Mouse (Mus musculus) intestine, embryonic 14.5 days (tissue): ENCODE data around the gene Paxbp1. TPM values are rescaled to one million over a fixed set of nuclear protein-coding genes. Genes with fewer than 3 reads are reported as not detected.
A peak's percentile ranks its signal among the peaks of the same experiment; 100 is the strongest.

Source experiments
- ATAC-seq: fragments of 200-750 bp; cut with Nextera tagmentation; replicated peaks from 2 replicates; pipeline ENCODE4 v1.8.0; 2017; ENCODE audit warnings: low read depth, moderate number of reproducible peaks, moderate TSS enrichment, moderate library complexity; ENCODE audit not compliant: low FRiP score, low TSS enrichment
- DNase-seq: peaks from one replicate; pipeline ENCODE4 v3.0.0-alpha.2; 2018; ENCODE audit warnings: low spot score
- H3K27ac ChIP-seq: fragments of 300-500 bp; sonication (generic); 2 replicates; pipeline ENCODE4 v1.5.1; 2014; ENCODE audit warnings: low read depth, mild to moderate bottlenecking, control low read depth
- H3K27me3 ChIP-seq: fragments of 300-500 bp; sonication (generic); replicated peaks from 2 replicates; pipeline ENCODE4 v1.6.1; 2014; ENCODE audit warnings: low read length, control low read depth; ENCODE audit not compliant: control insufficient read depth, insufficient read depth
- H3K36me3 ChIP-seq: fragments of 300-500 bp; sonication (generic); 2 replicates; pipeline ENCODE4 v1.6.1; 2014; ENCODE audit warnings: low read length, control low read depth; ENCODE audit not compliant: control insufficient read depth, insufficient read depth
- H3K4me1 ChIP-seq: fragments of 300-500 bp; sonication (generic); replicated peaks from 2 replicates; pipeline ENCODE4 v1.6.1; 2014; ENCODE audit warnings: low read length, control low read depth, mixed read lengths; ENCODE audit not compliant: control insufficient read depth, insufficient read depth
- H3K4me2 ChIP-seq: fragments of 300-500 bp; sonication (generic); 2 replicates; pipeline ENCODE4 v1.6.1; 2014; ENCODE audit warnings: low read length
- H3K4me3 ChIP-seq: fragments of 300-500 bp; sonication (generic); 2 replicates; pipeline ENCODE4 v1.5.1; 2014; ENCODE audit warnings: low read depth, low read length, control low read depth, mixed read lengths
- H3K9ac ChIP-seq: fragments of 300-500 bp; sonication (generic); 2 replicates; pipeline ENCODE4 v1.6.1; 2014; ENCODE audit warnings: mild to moderate bottlenecking, low read length
- H3K9me3 ChIP-seq: fragments of 300-500 bp; sonication (generic); 2 replicates; pipeline ENCODE4 v1.6.1; 2016; ENCODE audit warnings: low read length, control low read depth; ENCODE audit not compliant: control insufficient read depth
- WGBS: fragments of 180-500 bp; shearing (Covaris S2); extraction: QIAGEN DNeasy Blood & Tissue Kit; methylation state at CpG from one replicate; pipeline ENCODE4 v1.1.7; 2014; 5-methylcytosine and 5-hydroxymethylcytosine counted together
- polyA plus RNA-seq: library from polyadenylated mRNA; unstranded; fragments of >200 nt; fragmentation: Nextera tagmentation; extraction: Ambion mirVana; gene quantifications from 2 replicates; pipeline ENCODE4 v1.2.1, GENCODE M21; 2014

Gene Paxbp1
- polyA plus RNA-seq, 1 experiment from 2014 or later, result 60.7 TPM

DNA sequence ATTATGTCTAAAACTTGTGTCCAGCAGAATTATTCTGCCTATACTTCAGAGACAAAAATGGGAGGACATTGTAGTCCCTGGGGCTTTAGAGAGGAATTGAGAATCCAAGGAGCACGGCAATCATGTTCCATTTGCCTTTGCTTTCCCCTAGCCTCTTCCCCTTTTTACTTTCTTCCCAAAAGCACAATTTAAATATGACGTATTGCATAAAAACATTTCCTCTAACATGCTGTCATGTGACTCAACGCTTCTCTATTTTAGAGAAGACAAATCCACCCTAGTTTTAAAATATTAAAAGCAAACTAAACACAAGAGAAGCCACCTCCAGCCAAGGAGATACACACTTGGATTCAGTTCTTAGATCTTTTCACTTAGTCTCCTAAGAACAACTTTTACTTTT, 32.5 kb downstream of the Paxbp1 start:
- Histone ChIP-seq H3K36me3 (peaks cover 35% of the 10 kb centered on the region), H3K27me3 (no peaks in the 10 kb centered on the region), H3K9me3 (no peaks in the 10 kb centered on the region), H3K4me3 (peak overlapping the region; percentile 88), H3K4me2 (peak overlapping the region; percentile 80), H3K27ac (peak overlapping the region; percentile 85), H3K4me1 (peaks cover 8% of the 10 kb centered on the region), H3K9ac (peak overlapping the region; percentile 71)
- 48% methylated on average over 3 of the region's 3 CpGs for WGBS
- no peak for ATAC-seq
- DNase-seq, result no peak

DNA sequence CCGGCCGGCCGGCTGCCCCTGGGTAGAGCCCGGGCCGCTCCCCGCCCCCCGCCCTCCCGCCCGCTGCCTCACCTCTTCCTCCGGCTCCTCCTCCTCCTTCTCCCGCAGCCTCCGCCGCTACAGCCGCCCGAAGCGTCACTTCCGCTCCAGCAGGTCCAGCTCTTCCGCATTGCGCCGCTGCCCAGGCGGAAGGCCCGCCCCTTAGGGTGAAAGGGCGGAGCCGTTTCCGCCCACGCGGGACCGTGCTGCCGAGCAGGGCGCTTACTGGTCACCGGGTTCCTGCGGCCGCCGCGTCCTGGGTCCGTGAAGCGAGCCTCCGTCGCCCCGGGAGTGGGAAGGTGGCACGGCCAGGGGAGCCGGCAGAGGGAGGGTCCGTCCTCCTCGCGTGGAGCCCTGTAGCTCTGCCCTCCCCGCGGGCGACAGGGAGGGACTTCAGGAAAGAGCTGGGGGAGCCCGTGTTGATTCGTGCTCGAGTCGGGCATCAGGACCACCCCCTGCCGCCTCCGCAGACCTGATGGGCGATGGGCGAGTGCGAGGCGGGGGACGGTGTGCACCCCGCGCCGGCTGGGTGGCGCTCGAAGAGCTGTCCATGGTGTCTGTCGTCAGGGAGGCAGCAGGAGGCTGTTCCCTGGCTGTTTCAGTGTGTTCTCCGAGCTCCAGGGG, 33.2 kb downstream of the Paxbp1 start, which contains the start of gene Synj1:
Gene Synj1, minus strand, starts transcription at position 288 of the 663 bp plus-strand sequence.
- WGBS, result under 1% methylated on average over 57 of the region's 66 CpGs

DNA sequence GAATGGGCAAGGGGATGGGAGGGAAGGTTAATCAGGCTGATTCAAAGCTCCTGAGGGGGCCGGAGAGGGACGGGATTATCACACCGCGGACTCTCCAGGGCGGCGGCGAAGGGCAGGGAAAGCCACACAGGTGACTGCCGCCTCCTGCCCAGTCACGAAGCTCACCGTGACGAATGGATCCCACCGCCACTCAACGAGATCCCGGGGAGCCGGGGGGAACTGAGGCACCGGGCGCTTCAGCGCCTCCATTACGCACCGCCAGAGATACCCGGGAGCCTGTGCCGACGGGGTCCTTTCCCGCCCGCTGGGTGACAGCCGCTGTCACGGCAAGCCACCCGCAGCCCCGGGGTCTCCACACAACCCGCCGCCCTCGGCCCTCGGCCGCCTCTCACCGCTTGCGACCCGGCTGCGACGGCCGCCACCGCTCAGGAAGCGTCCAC, 33.7 kb downstream of the Paxbp1 start:
- peak overlapping the region; percentile 71 for H3K9ac ChIP-seq
- peaks cover 24% of the 10 kb centered on the region for H3K36me3 ChIP-seq
- H3K27me3 ChIP-seq, result no peaks in the 10 kb centered on the region
- peak overlapping the region; percentile 80 for H3K4me2 ChIP-seq
- H3K9me3 ChIP-seq, result no peaks in the 10 kb centered on the region
- H3K4me1 ChIP-seq, result peaks cover 8% of the 10 kb centered on the region
- H3K27ac ChIP-seq, result peak overlapping the region; percentile 74
- ATAC-seq (peak; percentile 80), DNase-seq (peak; percentile 85)
- H3K4me3 ChIP-seq, result peak overlapping the region; percentile 88
- 0% methylated on average over 39 of the region's 42 CpGs for WGBS

More for the DNA sequence above, 33.2 kb downstream of the Paxbp1 start, which contains the start of gene Synj1:
- Histone ChIP-seq H3K9me3 (no peaks in the 10 kb centered on the region), H3K4me1 (peaks cover 8% of the 10 kb centered on the region), H3K4me3 (peak within 1 kb of the TSS; percentile 88), H3K4me2 (peak within 1 kb of the TSS; percentile 80), H3K9ac (peak within 1 kb of the TSS; percentile 71), H3K27me3 (no peaks in the 10 kb centered on the region), H3K27ac (peak within 1 kb of the TSS; percentile 85), H3K36me3 (peaks cover 30% of the 10 kb centered on the region)
- peak; percentile 90 for DNase-seq
- peak; percentile 95 for ATAC-seq

DNA sequence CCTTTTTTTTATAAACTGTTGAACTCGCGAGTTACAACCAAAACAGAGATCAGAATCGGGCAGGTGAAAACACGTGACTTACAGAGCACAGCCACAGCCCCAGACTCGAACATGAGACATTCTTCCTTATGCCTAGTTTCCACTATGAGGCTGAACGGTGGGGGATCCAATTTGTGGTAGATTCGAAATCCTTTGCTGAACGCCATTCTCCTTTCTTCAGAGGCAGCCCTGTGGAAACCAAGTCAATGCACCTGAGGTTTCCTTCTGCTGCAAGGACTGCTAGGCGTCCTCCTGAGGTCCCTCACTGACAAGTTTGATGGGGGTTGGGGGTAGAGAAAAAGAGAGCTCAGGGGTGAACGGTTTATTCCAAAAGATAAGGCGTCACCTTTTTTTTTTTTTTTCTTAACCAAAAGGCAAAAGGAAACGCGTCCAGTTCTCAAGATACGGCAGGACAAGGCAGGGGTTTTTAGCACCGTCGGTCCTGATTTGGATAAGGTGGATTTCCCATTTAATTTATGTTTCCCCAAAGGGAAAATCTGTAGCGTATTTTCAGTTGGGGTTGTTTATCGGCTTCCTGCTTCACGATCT, 34.3 kb downstream of the Paxbp1 start:
- H3K4me1 ChIP-seq, result peaks cover 8% of the 10 kb centered on the region
- peak overlapping the region; percentile 88 for H3K4me3 ChIP-seq
- peaks cover 19% of the 10 kb centered on the region for H3K36me3 ChIP-seq
- no peaks in the 10 kb centered on the region for H3K27me3 ChIP-seq
- DNase-seq (peak; percentile 62), ATAC-seq (no peak)
- peak overlapping the region; percentile 80 for H3K4me2 ChIP-seq
- H3K27ac ChIP-seq, result peak overlapping the region; percentile 74
- 1% methylated on average over 19 of the region's 19 CpGs for WGBS
- peak overlapping the region; percentile 71 for H3K9ac ChIP-seq
- H3K9me3 ChIP-seq, result no peaks in the 10 kb centered on the region

DNA sequence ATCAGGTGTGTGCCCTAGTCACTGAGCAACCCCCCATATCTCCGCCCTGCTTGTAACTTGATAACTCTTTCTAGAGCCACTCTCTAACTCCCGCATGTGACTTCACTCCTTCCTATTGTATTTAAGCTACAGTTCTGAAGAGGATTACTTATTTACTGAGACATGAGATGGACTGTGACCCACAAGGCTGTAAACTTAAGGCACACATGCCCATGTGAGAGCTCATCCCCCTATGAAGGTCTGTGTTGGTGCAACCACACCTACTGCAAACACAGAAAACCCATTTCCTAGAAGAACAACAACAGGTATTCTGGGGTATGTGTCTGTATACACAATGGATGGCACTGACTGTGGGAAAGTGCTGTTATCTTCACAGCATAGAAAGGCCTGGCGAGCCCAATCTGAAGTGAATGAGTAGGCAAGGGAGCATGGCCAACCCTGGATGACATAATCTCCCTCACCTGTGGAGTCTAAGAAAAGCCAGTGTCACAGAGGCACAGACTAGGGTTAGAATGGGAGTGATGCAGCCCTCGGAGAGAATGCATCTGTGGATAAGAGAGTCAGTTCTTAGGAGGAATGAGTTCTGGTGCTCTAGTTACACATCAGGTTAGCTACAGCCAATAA, 39.3 kb downstream of the Paxbp1 start:
- ATAC-seq (0 out of 2 replicates have a peak, but pooled peaks have one; percentile 32), DNase-seq (no peak)
- no peak overlapping the region for H3K4me3 ChIP-seq
- no peaks in the 10 kb centered on the region for H3K27me3 ChIP-seq
- 73% methylated on average over 4 of the region's 4 CpGs for WGBS
- no peak overlapping the region for H3K27ac ChIP-seq
- no peak overlapping the region for H3K9ac ChIP-seq
- H3K9me3 ChIP-seq, result no peaks in the 10 kb centered on the region
- H3K4me1 ChIP-seq, result no peaks in the 10 kb centered on the region; the same call in 1 of the 2 replicates
- no peak overlapping the region for H3K4me2 ChIP-seq
- H3K36me3 ChIP-seq, result no peaks in the 10 kb centered on the region

DNA sequence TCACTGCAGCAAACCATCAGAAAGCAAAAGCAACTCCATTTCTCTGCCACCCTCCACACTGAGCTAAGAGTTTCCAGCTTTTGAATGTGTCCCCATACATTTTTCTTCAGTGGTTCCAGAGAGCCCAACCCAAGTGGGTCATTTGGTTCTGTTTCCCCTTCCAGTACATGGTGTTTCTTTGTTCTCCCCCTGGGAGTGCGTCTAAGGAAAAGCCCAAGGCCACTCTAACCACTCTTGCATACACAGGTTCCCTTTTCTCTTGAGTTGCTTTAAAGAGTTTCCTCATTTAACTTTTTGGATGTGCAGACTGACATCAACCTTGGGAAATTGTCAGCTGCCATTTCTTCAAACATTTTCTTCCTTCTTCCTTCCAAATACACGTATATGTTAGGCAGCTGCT, 43.2 kb downstream of the Paxbp1 start:
- H3K27ac ChIP-seq, result no peak overlapping the region
- H3K4me2 ChIP-seq, result no peak overlapping the region
- ATAC-seq (no peak), DNase-seq (no peak)
- H3K4me3 ChIP-seq, result no peak overlapping the region
- 90% methylated on average over 2 of the region's 2 CpGs for WGBS
- no peaks in the 10 kb centered on the region for H3K27me3 ChIP-seq
- no peak overlapping the region for H3K9ac ChIP-seq
- no peaks in the 10 kb centered on the region for H3K9me3 ChIP-seq
- H3K36me3 ChIP-seq, result no peaks in the 10 kb centered on the region
- H3K4me1 ChIP-seq, result no peaks in the 10 kb centered on the region

DNA sequence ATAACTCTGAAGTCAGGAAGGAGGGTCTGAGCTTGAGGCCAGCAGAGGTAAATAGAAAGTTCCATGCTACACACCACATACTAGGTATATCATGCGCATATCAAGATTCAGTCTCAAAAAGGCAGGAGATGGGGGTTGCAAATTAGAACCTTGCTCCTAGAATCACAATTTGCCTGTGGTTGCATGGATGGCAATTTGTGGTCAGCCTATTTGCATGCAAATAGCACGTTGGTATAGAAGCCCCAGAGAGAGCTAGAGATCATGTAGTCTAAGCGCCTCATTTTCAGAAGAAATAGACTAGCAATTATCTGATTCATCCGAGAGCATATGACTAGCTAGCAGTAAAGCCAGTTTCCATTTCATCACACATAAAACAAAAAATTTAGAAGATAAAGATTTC, 44.5 kb downstream of the Paxbp1 start:
- DNase-seq (no peak), ATAC-seq (no peak)
- H3K27me3 ChIP-seq, result no peaks in the 10 kb centered on the region
- H3K4me3 ChIP-seq, result no peak overlapping the region
- no peaks in the 10 kb centered on the region for H3K9me3 ChIP-seq
- no peak overlapping the region for H3K4me2 ChIP-seq
- H3K9ac ChIP-seq, result no peak overlapping the region
- 80% methylated on average over 4 of the region's 4 CpGs for WGBS
- H3K27ac ChIP-seq, result no peak overlapping the region
- H3K4me1 ChIP-seq, result 0 out of 2 replicates have a peak, but pooled peaks cover 7% of the 10 kb centered on the region
- no peaks in the 10 kb centered on the region for H3K36me3 ChIP-seq

DNA sequence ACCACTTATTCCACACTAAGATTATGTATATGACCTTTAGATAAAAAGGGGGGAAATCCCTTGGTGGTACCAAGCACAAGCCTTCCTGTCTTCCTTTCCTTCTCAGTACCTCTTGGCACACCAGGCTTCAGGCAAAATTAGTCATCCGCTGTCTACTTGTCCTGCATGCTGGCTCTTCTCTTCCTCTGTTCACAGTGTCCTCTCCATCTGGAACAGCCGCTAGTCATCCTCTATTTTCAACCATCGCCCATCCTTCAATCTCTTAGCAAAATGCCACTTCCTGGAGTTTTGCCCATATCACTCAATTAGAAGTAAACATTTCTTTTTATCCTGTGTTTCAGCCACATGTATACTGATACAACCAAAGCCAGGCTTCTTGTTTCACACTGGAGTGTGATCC, 46.5 kb downstream of the Paxbp1 start:
- Histone ChIP-seq H3K36me3 (0 out of 2 replicates have a peak, but pooled peaks cover 6% of the 10 kb centered on the region), H3K9me3 (no peaks in the 10 kb centered on the region), H3K27me3 (no peaks in the 10 kb centered on the region), H3K9ac (no peak overlapping the region), H3K4me1 (0 out of 2 replicates have a peak, but pooled peaks cover 9% of the 10 kb centered on the region), H3K27ac (no peak overlapping the region), H3K4me2 (no peak overlapping the region), H3K4me3 (no peak overlapping the region)
- WGBS, result 86% methylated on average over 3 of the region's 3 CpGs
- ATAC-seq (no peak), DNase-seq (no peak)
